Mouse (Mus musculus) monocyte, adult 5-6 weeks (primary cell): ENCODE measurements around the gene Wdr75. TPM values are rescaled to one million over a fixed set of nuclear protein-coding genes. Genes with fewer than 3 reads are reported as not detected.

ENCODE experiments used
- total RNA-seq: library from RNA; stranded (forward); fragments of 200-1000, 200-491, 200-594 nt; gene quantifications from 3 replicates; pipeline ENCODE4 v1.2.3, GENCODE M21; 2017

The Wdr75 gene
- total RNA-seq, 1 experiment from 2014 or later: 34.2 TPM

Other genes starting within 250 kb of the Wdr75 start
- gene Gm5269, start 95.1 kb downstream of the Wdr75 start, total RNA-seq: not detected in 3 replicates
- 2.0 to 5.7 TPM in 2 of 3 replicates, not detected in the other for gene Slc40a1, start 131.4 kb downstream of the Wdr75 start, total RNA-seq